Mouse (Mus musculus): ENCODE results near the gene Zfp456. TPM values are rescaled to one million over a fixed set of nuclear protein-coding genes. Genes with fewer than 3 reads are reported as not detected.

The Zfp456 gene
- polyA plus RNA-seq (2017; shearing (Covaris generic)): 7.3 TPM

DNA sequence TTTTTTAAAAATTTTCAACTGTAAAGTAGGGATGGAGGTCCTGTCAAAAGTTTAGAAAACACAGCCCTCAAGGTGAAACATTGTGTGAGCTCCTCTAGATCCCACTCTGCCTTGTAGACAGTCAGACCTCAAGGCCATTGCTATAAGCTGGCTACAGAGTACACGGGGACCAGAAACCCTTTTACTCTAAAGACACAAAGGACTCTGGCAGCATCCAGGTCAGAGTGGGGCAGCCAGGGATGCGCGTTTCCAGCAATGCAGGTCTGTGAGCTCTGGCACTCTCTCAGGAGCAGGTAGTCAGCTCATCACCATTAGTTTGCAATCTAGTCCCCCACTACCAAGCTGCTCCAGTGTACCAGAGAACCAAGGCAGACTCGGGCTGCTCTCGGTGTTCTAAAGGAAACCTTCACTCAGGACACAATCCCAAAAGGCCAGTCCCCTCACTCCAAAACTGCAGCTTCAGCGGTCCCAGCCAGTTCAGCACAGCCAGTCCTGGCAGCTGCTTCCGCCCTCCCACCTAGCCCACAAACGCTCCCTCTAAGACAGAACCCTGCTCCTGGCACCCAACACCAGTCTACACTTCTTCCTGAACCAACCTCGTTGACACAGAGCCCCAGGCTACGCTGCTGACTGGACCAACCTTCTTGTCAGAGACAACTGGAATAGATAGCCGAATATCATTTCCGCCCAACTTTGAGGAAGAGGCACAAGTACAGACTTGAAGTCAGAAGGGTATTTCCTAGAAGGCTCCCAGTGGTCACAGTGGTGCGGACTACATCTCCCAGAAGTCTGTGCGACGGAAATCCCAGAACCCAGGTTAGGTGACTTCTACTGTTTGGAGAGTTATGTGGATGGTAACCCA lies at the start of gene Zfp456, which contains the start of gene Gm28041:
Zfp456 (minus strand) TSS at position 761 of the 862 bp plus-strand sequence.
Gm28041 (minus strand) TSS at position 684 of the 862 bp plus-strand sequence.

DNA sequence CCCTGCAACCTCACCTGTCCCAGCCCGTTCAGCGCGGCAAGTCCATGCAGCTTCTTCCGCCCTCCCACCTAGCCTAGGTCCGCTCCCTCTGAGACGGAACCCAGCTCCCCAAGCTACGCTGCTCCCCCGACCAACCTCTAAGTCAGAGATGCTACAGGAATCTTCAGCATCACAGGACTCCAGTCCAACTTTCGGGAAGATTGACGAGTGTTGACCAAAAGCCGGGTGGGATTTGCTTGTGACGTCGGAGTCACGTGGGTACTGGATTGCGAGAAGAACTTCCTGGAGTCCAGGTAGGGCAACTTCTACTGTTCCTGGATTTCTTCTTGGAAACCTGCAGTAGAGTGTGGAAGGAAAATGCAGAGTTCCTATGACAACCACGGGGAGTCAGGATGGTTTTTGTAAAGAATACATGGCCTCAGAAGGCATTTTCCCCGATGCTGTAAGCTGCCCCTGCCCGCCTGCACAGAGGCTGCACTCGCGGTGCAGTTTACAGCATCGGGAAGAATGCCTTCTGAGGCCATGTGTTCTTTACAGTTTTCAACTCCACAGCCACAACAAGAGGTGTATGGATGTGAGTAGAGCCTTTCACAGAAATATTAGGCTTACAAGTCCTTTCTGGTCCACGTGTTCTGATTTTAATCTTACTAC lies 45.7 kb upstream of the Zfp456 start, which contains the start of gene Zfp459:
Zfp459 (minus strand) TSS at position 212 of the 651 bp plus-strand sequence.

DNA sequence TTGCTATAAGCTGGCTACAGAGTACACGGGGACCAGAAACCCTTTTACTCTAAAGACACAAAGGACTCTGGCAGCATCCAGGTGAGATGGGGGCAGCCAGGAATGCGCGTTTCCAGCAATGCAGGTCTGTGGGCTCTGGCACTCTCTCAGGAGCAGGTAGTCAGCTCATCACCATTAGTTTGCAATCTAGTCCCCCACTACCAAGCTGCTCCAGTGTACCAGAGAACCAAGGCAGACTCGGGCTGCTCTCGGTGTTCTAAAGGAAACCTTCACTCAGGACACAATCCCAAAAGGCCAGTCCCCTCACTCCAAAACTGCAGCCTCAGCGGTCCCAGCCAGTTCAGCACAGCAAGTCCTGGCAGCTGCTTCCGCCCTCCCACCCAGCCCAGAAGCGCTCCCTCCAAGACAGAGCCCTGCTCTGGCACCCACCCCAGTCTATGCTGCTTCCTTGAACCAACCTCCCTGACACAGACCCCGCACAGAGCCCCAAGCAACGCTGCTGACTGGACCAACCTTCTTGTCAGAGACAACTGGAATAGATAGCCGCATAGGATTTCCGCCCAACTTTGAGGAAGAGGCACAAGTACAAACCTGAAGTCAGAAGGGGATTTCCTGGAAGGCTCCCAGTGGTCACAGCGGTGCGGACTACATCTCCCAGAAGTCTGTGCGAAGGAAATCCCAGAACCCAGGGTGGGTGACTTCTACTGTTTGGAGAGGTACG lies 23.7 kb upstream of the Zfp456 start, which contains the start of gene Zfp429:
Zfp429 (minus strand) TSS at position 637 of the 721 bp plus-strand sequence.

DNA sequence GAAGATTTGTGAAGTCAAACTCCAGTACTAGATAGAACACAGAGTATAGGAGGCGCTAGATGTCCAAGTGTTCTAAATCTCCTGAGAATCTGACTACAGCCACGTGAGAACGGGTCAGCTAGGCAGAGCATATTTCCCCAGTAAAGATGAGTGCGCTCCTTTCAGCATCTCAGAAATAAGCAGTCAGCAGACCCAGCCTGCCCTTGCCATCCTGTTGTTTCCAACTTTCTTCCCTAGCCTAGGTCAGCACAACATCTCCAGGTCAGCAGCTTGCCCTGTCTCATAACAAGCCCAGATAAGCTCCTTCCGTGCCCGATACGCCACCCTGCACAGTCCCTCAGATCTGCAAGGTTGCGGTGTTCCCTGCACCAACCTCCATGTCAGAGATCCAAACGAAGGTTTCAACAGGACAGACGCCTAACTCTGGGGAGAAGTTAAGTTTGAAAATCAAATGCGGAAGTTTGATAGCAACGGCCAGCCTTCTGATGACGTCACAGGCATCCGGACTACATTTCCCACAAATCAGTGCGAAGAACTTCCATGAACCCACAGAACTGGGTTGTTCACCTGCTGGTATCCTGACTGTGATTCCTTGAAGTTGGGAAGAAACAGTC lies 15.4 kb downstream of the Zfp456 start, which contains the start of the genes Gm28044 and Zfp953:
Gm28044 (minus strand) TSS at position 406 of the 614 bp plus-strand sequence.
Zfp953 (minus strand) TSS at position 475 of the 614 bp plus-strand sequence.

GRCm38 (mm10) chr13:67332019-67332724 lies 43.4 kb downstream of the Zfp456 start, which contains the start of gene Zfp595:
Gene Zfp595, minus strand, starts transcription at chr13:67332570.

Other genes starting within 250 kb of the Zfp456 start
- 19.2 TPM for gene Rsl1, start 202.6 kb downstream of the Zfp456 start, polyA plus RNA-seq (2017; shearing (Covaris generic))
- 6.4 TPM for gene Zfp455, start 181.3 kb downstream of the Zfp456 start, polyA plus RNA-seq (2017; shearing (Covaris generic))
- gene Zfp458, start 97.3 kb downstream of the Zfp456 start, polyA plus RNA-seq (2017; shearing (Covaris generic)): 3.4 TPM
- 0.48 TPM for gene Zfp457, start 69.3 kb downstream of the Zfp456 start, polyA plus RNA-seq (2017; shearing (Covaris generic))
- 7.2 TPM for gene Zfp595, start 43.2 kb downstream of the Zfp456 start, polyA plus RNA-seq (2017; shearing (Covaris generic))
- gene Gm28044, start 15.3 kb downstream of the Zfp456 start, polyA plus RNA-seq (2017; shearing (Covaris generic)): 3.3 TPM
- 3.0 TPM for gene Zfp953, start 15.2 kb downstream of the Zfp456 start, polyA plus RNA-seq (2017; shearing (Covaris generic))
- 2.6 TPM for gene Gm28041, start 77 bp downstream of the Zfp456 start, polyA plus RNA-seq (2017; shearing (Covaris generic))
- gene Zfp429, start 24.0 kb upstream of the Zfp456 start, polyA plus RNA-seq (2017; shearing (Covaris generic)): 23.5 TPM
- gene Zfp459, start 45.6 kb upstream of the Zfp456 start, polyA plus RNA-seq (2017; shearing (Covaris generic)): 2.1 TPM
- 21.5 TPM for gene Zfp874a, start 75.8 kb upstream of the Zfp456 start, polyA plus RNA-seq (2017; shearing (Covaris generic))
- 15.3 TPM for gene Zfp874b, start 108.4 kb upstream of the Zfp456 start, polyA plus RNA-seq (2017; shearing (Covaris generic))
- gene Zfp58, start 124.7 kb upstream of the Zfp456 start, polyA plus RNA-seq (2017; shearing (Covaris generic)): 17.2 TPM
- not detected for gene Gm26965, start 150.3 kb upstream of the Zfp456 start, polyA plus RNA-seq (2017; shearing (Covaris generic))
- 46.9 TPM for gene Zfp87, start 150.4 kb upstream of the Zfp456 start, polyA plus RNA-seq (2017; shearing (Covaris generic))
- 21.4 TPM for gene Zfp748, start 178.0 kb upstream of the Zfp456 start, polyA plus RNA-seq (2017; shearing (Covaris generic))
- 8.5 TPM for gene Zfp729b, start 233.9 kb upstream of the Zfp456 start, polyA plus RNA-seq (2017; shearing (Covaris generic))